Mouse (Mus musculus): ENCODE measurements around the gene Cstad. TPM values are rescaled to one million over a fixed set of nuclear protein-coding genes. Genes with fewer than 3 reads are reported as not detected.
A peak's percentile ranks its signal among the peaks of the same experiment; 100 is the strongest.

The Cstad gene
- polyA plus RNA-seq, 1 experiment from 2014 or later, result 1.3 TPM

GRCm38 (mm10) chr2:30587161-30587560 lies 7.7 kb upstream of the Cstad start:
- Histone ChIP-seq H3K79me2 (ENCODE audit: inconsistent target) (no peaks in the 10 kb centered on the region), H3K36me3 (ENCODE audit: inconsistent target) (no peaks in the 10 kb centered on the region), H3K27ac (no peak overlapping the region), H3K4me3 (ENCODE audit: inconsistent target) (no peak overlapping the region)
- 4% methylated on average over 8 of the region's 8 CpGs for WGBS (ENCODE audit: missing documents)

- H3K4me3 ChIP-seq (ENCODE audit: inconsistent target), result no peak overlapping the region
- no peak overlapping the region for H3K27ac ChIP-seq
- 67% methylated on average over 2 of the region's 2 CpGs for WGBS (ENCODE audit: missing documents)
- H3K36me3 ChIP-seq (ENCODE audit: inconsistent target), result no peaks in the 10 kb centered on the region
- H3K79me2 ChIP-seq (ENCODE audit: inconsistent target), result no peaks in the 10 kb centered on the region
Measured at GRCm38 (mm10) chr2:30587671-30588070, 7.2 kb upstream of the Cstad start.

GRCm38 (mm10) chr2:30588985-30589511 lies 5.8 kb upstream of the Cstad start:
- Histone ChIP-seq H3K36me3 (ENCODE audit: inconsistent target) (no peaks in the 10 kb centered on the region), H3K4me3 (ENCODE audit: inconsistent target) (no peak overlapping the region), H3K79me2 (ENCODE audit: inconsistent target) (no peaks in the 10 kb centered on the region), H3K27ac (no peak overlapping the region)
- 76% methylated on average over 4 of the region's 4 CpGs for WGBS (ENCODE audit: missing documents)

- Histone ChIP-seq H3K27ac (no peak overlapping the region), H3K79me2 (ENCODE audit: inconsistent target) (no peaks in the 10 kb centered on the region), H3K4me3 (ENCODE audit: inconsistent target) (no peak overlapping the region), H3K36me3 (ENCODE audit: inconsistent target) (no peaks in the 10 kb centered on the region)
- 80% methylated on average over 4 of the region's 4 CpGs for WGBS (ENCODE audit: missing documents)
Measured at GRCm38 (mm10) chr2:30589781-30590180, 5.1 kb upstream of the Cstad start.

- Histone ChIP-seq H3K27ac (no peak overlapping the region), H3K4me3 (ENCODE audit: inconsistent target) (no peak overlapping the region), H3K36me3 (ENCODE audit: inconsistent target) (no peaks in the 10 kb centered on the region), H3K79me2 (ENCODE audit: inconsistent target) (no peaks in the 10 kb centered on the region)
- WGBS (ENCODE audit: missing documents), result 16% methylated on average over 3 of the region's 3 CpGs
Measured at GRCm38 (mm10) chr2:30590909-30591308, 3.9 kb upstream of the Cstad start.

- Histone ChIP-seq H3K79me2 (ENCODE audit: inconsistent target) (no peaks in the 10 kb centered on the region), H3K36me3 (ENCODE audit: inconsistent target) (no peaks in the 10 kb centered on the region), H3K4me3 (ENCODE audit: inconsistent target) (no peak overlapping the region), H3K27ac (no peak overlapping the region)
- 82% methylated on average over 6 of the region's 6 CpGs for WGBS (ENCODE audit: missing documents)
Measured at GRCm38 (mm10) chr2:30592391-30592790, 2.4 kb upstream of the Cstad start.

- Histone ChIP-seq H3K4me3 (ENCODE audit: inconsistent target) (no peak overlapping the region), H3K79me2 (ENCODE audit: inconsistent target) (no peaks in the 10 kb centered on the region), H3K36me3 (ENCODE audit: inconsistent target) (no peaks in the 10 kb centered on the region), H3K27ac (no peak overlapping the region)
- 93% methylated on average over 6 of the region's 6 CpGs for WGBS (ENCODE audit: missing documents)
Measured at GRCm38 (mm10) chr2:30592951-30593350, 1.9 kb upstream of the Cstad start.

GRCm38 (mm10) chr2:30593636-30594310 lies 1.1 kb upstream of the Cstad start:
- no peak overlapping the region for H3K4me3 ChIP-seq (ENCODE audit: inconsistent target)
- H3K36me3 ChIP-seq (ENCODE audit: inconsistent target), result no peaks in the 10 kb centered on the region
- H3K27ac ChIP-seq, result peak overlapping the region; percentile 81
- 97% methylated on average over 13 of the region's 13 CpGs for WGBS (ENCODE audit: missing documents)
- H3K79me2 ChIP-seq (ENCODE audit: inconsistent target), result no peaks in the 10 kb centered on the region

GRCm38 (mm10) chr2:30595796-30596195 lies 956 bp downstream of the Cstad start:
- Histone ChIP-seq H3K27ac (no peak overlapping the region), H3K79me2 (ENCODE audit: inconsistent target) (no peaks in the 10 kb centered on the region), H3K36me3 (ENCODE audit: inconsistent target) (no peaks in the 10 kb centered on the region), H3K4me3 (ENCODE audit: inconsistent target) (peak overlapping the region; percentile 45)
- WGBS (ENCODE audit: missing documents), result 64% methylated on average over 2 of the region's 4 CpGs

GRCm38 (mm10) chr2:30599621-30600020 lies 4.8 kb downstream of the Cstad start:
- no peak overlapping the region for H3K4me3 ChIP-seq (ENCODE audit: inconsistent target)
- H3K27ac ChIP-seq, result no peak overlapping the region
- H3K36me3 ChIP-seq (ENCODE audit: inconsistent target), result no peaks in the 10 kb centered on the region
- 51% methylated on average over 3 of the region's 3 CpGs for WGBS (ENCODE audit: missing documents)
- no peaks in the 10 kb centered on the region for H3K79me2 ChIP-seq (ENCODE audit: inconsistent target)

GRCm38 (mm10) chr2:30600291-30600690 lies 5.5 kb downstream of the Cstad start:
- Histone ChIP-seq H3K4me3 (ENCODE audit: inconsistent target) (no peak overlapping the region), H3K27ac (no peak overlapping the region), H3K79me2 (ENCODE audit: inconsistent target) (no peaks in the 10 kb centered on the region), H3K36me3 (ENCODE audit: inconsistent target) (no peaks in the 10 kb centered on the region)
- WGBS (ENCODE audit: missing documents), result 15% methylated on average over 9 of the region's 9 CpGs

GRCm38 (mm10) chr2:30600965-30601841 lies 6.4 kb downstream of the Cstad start:
- 62% methylated on average over 15 of the region's 20 CpGs for WGBS (ENCODE audit: missing documents)
- Histone ChIP-seq H3K79me2 (ENCODE audit: inconsistent target) (no peaks in the 10 kb centered on the region), H3K27ac (no peak overlapping the region)

GRCm38 (mm10) chr2:30602451-30602850 lies 7.6 kb downstream of the Cstad start:
- Histone ChIP-seq H3K36me3 (ENCODE audit: inconsistent target) (no peaks in the 10 kb centered on the region), H3K79me2 (ENCODE audit: inconsistent target) (no peaks in the 10 kb centered on the region), H3K4me3 (ENCODE audit: inconsistent target) (no peak overlapping the region), H3K27ac (no peak overlapping the region)

More at GRCm38 (mm10) chr2:30600965-30601841, 6.4 kb downstream of the Cstad start:
- Histone ChIP-seq H3K36me3 (ENCODE audit: inconsistent target) (no peaks in the 10 kb centered on the region), H3K4me3 (ENCODE audit: inconsistent target) (no peak overlapping the region)

- WGBS (ENCODE audit: missing documents), result 68% methylated on average over 5 of the region's 5 CpGs
- Histone ChIP-seq H3K27ac (no peak overlapping the region), H3K4me3 (ENCODE audit: inconsistent target) (no peak overlapping the region), H3K36me3 (ENCODE audit: inconsistent target) (no peaks in the 10 kb centered on the region), H3K79me2 (ENCODE audit: inconsistent target) (no peaks in the 10 kb centered on the region)
Measured at GRCm38 (mm10) chr2:30603731-30604130, 8.9 kb downstream of the Cstad start.

All from macrophage (primary cell).